Mouse (Mus musculus): ENCODE results near the gene Slc25a13.

Slc25a13 gene

DNA sequence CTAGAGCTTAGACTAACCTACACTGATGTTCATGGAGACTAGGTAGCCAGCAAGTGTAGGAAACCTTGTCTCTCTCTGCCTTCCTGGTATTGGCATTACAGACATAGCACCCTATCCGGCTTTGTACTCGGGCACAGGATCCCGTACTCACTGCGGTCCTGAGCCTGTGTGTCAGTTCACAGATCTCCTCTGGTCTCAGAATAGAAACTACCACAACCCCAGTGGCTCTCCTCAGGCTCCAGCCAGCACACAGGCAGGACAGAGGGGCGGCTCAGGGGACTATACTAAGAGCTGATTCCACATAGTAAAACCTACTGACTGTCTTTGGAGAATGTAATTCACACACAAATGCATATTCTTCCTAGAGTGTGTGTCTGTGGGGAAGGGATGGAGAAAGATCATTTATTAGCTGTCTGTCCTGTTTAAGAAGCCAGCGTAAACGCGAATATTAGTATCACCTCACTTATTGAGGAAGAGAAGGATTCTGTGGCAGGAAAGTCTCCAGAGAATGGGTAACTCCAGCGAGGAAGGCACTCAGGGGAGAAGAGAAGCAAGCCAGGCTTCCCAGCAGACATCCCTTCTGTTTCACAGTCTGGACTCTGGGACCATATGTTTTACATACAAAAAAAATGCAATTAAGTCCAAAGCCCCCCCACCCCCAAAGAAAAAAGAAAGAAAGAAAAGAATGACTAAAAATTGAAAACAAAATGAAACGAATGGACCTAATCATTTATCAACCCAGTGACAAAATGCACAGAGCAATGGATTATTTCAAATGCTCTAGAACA lies 49.4 kb downstream of the Slc25a13 start:
- DNase-seq (ENCODE audit: low spot score): no peak

DNA sequence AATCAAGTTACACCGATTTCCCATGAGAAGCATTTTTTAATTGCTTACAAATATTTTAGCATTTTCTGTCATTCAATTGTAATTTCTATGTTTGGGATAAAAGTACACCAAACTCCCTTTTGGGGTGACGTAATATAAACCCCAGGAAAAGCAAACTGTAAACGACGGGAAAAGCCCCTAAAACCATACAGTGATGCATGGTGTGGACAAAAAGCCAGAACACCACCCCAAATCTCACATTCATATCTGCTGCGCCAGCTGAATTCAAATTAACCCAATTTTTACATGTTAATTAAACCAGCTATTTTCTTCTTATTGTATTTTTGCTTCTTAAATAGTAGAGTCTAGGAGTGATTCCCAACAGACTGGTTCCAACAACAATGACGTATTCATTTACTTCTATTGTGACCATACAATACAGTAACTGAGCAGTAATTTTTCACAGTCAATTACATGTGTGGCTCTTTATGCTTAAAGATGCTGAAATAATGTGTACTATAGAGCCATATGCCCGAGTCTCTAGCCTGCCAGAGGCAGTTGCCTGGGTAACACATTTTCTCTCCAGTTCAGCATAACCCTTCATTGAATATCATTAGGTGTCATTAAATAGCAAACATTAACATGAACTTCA lies 53.9 kb downstream of the Slc25a13 start:
- DNase-seq (ENCODE audit: low spot score): no peak

DNA sequence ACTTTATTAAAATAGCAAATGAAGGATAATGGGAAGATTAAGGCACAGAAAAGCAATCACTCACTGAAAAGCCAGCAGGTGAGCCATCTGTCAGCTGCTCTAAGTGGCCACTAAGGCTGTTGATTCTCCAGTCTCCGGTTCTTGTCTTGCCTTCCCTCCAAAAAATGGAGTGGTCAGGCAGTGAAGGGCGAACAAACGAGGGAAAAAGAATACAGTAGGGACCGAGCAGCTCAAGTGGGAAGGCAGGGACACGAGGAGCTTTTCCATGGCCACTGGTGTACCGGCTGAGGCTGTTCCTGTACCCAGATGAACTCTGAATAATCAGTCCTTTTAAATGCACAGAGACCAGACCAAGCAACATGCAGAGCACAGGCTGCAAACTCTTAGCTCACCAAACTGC lies 54.8 kb downstream of the Slc25a13 start:
- no peak for DNase-seq (ENCODE audit: low spot score)

DNA sequence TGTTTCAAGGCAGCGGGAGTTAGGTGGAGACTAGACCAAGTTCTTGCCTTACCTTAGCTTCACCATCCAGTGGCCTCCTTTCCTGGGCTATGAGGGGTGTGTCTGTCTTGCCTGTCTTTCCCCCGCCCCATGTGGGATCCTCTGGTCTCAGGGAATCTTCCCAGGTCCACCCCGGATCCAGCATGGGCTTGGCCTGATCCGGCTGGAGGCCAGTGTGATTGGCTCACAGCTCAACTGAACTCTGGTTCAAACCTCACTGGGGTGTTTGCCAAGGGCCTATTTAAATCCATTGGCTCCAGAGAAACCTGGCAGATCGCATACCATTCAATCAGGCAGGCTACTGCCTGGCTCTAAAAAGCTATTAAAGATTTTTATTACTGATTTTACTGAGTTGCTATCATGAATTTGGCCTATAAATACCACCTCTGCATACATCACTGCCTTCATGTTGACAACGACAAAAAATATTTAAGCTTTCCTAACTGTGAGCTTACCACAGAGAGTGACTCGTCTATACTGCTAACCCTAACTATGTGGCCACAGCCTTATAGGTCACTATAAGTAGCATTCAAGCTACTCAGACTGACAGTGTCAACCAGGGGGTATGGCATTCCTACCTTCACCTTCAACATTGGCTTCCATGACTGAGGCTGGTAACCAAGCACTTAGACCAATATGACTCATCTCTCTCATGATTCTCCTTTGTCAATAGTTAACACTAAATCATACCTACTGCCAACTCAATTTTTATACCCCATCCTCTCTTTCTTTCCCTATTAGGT lies 56.1 kb downstream of the Slc25a13 start:
- DNase-seq (ENCODE audit: low spot score): no peak

DNA sequence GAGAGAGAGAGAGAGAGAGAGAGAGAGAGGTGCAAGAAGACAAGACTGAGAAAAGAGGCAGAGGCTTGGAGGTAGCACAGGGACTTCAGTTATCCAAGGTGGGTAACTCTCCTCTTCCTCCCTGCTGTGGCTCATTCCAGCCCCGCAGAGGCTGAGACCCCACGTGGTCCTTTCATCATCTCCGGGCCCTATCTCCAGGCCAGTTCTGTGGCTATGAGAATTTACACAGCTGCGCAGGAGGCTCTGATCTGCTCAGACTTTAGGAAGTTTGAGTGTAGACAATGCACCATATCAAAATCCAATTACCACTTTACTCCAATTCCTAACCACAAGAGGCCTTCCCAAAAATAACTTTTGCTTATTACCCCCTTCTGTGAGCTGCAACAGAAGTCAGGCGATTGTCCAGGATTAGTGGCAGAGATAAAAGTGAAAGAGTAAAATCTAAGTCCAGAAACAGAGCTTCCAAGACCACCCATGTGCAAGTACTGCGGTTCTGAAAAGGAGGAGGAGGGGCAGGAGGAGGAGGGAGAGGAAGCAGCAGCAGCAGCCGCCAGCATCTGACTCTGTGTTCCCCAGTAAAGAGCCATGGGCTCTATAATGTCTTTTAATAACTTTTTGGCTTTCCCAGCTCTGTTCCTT lies 57.6 kb downstream of the Slc25a13 start:
- no peak for DNase-seq (ENCODE audit: low spot score)

DNA sequence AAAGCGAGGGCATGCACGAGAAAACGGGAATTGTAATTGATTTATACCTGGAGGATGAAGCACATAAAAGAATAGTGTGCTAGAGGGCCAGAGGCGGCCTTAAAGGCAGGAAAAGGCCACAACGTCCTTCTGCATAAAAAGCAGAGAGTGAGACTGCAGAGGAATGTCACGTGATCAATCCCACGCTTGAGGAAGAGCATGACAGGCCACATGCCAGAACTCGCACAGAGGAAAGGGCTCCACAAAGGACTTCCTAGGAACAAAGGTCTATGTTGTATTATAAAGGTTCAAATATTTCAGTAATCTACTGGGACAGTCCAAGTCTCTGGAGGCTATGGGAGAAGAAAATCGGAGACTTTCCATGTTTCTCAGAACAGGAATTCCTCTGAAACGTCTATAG lies 63.5 kb downstream of the Slc25a13 start:
- no peak for DNase-seq (ENCODE audit: low spot score)

DNA sequence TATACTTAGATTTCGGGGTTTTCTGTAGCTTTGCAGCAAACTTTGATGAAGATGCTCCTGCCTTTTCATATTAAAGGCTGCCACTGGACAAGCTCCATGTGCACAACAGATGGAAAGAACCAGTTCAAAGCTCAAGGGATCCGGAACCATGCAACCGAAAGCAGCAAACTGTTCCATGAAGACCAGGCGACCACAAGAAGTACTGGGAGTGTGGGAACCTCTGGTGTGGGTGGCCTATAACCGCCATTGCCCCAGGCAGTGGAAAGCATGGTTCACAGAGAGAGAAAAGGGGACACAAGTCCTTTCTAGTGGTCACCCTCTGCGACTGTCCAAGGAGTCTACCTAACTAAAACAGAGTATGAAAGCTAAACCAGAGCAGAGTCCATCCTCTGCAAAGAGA lies 66.2 kb downstream of the Slc25a13 start:
- no peak for DNase-seq (ENCODE audit: low spot score)

DNA sequence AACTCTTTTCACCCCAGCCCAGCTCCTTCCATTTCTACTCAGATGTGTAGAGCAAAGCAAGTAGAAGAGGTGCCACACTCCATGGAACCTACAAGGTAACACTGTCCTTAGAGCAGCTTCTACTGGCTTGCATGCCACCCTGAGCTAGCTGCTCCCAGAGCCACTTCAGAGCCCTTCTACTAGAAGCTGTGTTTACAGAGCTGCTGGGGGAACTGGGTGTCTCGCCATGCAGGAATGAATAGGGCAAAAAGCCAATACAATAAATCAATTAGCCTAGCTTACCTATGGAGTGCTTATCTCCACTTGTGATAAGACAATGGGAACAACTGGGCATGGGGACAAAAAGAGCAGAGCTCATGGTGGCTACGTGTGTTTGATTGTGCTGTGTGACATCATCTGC lies 67.2 kb downstream of the Slc25a13 start:
- DNase-seq (ENCODE audit: low spot score): no peak

DNA sequence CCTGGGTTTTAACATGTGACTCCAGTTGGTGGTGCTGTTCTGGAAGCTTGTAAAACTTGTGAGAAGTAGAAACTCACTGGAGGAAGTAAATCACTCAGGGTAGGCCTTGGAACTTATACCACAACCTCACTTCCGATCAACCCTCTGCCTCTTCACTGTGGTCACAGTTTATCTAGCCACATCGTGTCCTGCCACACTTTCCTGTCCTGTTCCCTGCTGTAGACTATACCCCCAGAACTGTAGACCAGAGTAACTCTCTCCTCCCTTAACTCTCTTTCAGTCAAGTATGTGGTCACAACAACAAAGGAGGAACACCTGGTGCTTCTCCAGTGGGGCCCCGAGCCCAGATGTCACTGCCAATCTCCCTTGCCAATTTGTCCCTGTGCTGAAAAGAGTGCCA lies 67.6 kb downstream of the Slc25a13 start:
- DNase-seq (ENCODE audit: low spot score): no peak

DNA sequence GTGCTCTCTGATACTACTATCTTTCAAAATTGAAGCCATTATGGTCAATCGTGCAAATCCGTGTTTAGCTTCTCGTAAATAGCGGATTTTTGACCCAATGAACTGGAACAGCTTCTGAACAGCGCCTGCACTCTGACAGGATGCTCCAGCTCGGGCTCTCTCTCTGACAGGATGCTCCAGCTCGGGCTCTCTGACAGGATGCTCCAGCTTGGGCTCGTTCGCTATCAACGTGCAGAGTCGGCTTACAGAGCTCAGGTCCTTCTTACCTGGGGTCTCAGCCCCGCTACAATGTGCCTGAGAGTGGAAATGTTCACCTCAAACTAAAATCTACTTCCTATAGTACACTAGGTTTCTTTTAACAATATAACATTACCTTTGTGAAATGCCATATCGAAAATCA lies 71.6 kb downstream of the Slc25a13 start:
- no peak for DNase-seq (ENCODE audit: low spot score)

DNA sequence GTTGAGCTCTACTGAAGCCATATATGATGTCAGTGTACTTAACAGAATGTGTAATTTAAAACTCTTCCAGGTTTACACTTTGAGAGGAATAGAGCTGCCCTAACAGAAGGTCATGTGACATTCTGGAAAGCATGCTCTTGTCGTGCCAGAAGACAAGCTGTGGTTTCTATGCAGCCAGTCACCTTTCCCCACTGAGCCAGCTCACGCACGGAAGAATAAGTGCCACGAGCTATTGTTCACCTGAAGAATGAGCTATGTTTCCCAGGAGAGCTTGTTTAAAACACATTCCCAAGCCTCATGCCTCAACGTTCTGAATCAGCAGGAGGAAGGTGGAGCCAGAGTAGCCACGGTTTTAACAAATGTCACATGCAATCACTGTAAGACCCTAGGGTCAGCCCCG lies 73.4 kb downstream of the Slc25a13 start:
- no peak for DNase-seq (ENCODE audit: low spot score)

DNA sequence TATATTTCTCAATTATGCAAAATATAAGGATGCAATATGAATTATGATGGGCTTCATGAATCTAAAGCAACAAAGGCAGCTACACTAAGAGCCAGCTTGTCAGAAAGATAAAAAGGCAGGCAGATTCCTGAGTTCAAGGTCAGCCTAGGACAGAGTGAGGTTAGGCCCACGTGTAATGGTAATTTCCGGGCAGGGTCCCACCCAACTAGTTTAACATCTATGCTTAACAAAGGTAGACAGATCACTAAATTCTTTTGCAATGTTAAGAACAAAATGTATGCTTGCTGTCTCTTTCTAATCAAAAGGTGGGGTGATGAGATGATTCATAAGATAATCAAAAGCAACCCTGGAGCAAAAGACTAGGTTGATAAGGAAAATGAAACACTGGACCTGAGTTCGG lies 76.6 kb downstream of the Slc25a13 start:
- DNase-seq (ENCODE audit: low spot score): no peak

DNA sequence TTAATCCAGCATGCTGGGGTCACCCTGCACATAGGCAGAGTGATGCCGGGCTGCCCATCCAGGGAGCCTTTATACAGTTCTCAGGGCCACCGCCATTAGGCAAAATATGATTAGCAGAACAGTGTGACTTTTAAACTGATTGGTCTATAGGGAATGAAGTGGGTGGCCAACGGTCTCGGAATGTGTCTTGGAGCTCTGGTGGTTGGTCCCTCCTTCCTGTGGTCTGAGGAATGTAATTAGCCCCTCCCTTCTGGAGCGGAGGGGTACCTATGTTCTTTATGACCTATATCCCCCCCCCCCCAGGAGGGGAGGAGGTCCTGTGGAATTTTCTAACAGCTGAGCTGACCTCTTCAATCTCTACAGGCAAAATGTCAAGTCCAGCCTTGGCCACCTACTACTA lies 77.9 kb downstream of the Slc25a13 start:
- DNase-seq (ENCODE audit: low spot score): no peak

DNA sequence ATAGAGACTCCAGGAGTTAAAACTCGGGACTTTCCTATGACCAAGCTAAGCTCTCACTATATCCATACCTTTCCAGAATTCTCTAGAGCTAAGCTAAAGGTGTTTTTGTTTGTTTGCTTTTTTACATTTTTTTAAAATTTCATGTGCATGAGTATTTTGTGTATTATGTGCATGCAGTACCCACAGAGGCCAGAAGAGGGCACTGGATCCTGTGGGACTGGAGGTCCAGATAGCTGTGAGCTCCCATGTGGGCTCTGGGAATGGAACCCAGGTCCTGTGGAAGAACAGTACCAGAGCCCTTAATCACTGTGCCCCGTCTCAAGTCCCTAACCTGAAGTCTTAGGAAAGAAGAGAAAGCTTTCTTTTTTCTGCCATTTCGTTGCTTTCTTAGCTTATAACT lies 80.2 kb downstream of the Slc25a13 start:
- no peak for DNase-seq (ENCODE audit: low spot score)

DNA sequence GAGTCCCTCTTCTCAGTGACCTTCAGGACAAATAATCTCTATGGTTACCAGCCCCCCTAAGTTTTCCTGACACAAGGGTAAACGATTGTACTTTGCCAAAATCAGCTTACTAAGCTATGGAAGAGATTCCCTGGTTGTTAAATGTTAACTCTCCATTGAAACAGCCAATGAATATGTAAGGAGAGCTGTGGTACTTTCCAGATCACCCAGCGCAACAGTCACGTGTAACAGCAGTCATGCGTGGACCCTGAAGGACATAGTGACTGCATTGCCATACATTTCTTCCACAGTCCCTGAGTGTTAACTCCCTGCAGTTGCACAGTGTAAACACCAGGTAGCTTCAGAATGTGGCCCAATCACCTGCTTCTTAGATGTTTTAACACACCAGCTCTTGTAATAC lies 82.0 kb downstream of the Slc25a13 start:
- no peak for DNase-seq (ENCODE audit: low spot score)

DNA sequence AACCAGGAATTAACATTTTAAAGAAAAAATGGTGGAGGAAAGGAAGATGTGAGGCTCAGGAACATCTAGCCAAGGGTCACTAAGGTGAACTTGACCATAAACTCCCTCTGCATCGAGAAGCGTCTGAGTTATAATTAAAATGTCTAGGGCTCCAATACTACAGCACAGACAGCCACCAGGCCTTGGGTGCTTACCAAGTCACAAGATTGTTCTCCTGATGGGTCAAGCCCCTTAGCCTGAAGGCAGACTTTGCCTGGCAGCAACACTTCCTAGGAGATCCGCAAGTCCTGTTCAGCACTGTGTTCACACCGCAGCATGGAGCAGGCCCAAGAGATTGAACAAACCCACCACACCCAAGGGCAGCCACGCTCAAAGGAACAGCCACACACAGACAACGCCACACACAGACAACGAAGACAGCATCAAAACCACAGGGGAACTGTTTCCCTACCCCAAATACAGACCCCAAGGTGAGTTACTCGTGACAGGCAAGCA lies 83.4 kb downstream of the Slc25a13 start:
- DNase-seq (ENCODE audit: low spot score): no peak

DNA sequence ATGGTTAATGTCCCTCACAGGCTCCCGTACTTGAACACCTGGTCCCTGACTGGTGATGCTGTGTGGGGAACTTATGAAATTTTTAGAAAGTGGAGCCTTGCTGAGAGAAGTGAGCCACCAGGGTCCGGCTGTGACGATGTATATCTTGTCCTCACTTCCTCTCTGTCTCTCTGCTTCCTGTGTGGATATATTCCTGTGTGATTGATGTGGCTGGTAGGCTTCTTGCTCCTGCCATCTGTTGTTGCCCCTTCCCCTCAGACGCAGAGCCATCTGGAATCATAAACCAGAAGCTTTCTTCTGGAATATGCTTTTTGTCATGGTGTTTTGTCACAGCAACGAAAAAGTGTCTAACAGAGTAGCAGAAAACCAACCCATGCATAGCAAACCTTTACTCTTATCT lies 84.9 kb downstream of the Slc25a13 start:
- DNase-seq (ENCODE audit: low spot score): no peak

DNA sequence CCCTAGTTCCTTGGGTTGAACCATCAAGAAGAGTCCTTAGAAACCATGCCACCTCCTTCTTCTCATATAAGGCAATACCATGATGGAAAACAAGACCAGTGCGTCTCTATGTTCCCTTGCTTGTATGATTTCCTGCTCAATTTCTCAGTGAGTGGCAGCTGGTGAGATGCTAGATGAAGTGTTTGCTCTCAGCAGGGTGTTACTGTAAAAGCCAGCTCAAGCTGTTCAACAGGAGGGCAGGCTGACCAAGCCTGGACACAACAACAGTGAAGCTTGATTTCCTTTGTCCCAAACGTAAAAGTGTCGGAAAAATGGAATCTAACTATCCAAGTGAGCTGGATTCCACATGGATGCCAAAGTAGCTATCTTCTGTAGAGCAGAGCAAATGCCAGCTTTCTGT lies 91.4 kb downstream of the Slc25a13 start:
- DNase-seq (ENCODE audit: low spot score): no peak

DNA sequence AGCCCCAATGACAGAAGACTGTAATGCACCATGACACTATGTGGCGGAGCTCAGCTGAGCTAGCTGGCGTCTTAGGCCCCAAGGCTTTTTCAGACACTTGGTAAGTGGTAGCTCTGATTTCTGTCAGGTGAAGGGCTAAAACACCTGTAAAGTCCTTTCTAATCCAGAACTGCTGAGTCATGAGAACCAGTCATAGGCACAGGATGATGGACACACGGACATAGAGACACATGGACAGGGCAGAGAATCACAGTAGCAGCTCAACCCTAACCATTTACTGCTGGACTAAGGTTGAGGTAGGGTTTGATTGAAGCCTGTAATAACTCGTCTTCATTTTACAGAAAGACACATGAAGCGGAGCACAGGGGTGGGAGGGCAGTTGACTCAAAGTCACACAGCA lies 95.1 kb downstream of the Slc25a13 start:
- no peak for DNase-seq (ENCODE audit: low spot score)

DNA sequence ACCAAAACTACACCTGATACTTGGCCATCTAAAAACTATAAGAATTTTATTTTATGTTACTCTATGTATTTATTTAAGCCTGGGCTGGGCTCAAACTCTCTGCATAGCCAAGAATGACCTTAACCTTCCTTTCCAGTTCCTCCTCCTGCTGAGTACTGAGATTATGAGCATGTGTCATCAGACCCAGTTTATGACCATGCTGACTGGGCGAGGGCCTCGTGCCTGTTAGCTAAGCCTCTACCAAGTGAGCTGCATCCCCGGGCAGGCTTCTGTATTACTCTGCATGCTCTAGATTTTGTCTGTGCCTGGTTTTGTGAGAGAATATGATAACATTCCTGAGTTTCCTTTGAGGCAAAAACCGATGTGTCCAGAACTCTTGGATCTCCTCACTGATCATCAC lies 96.1 kb downstream of the Slc25a13 start:
- DNase-seq (ENCODE audit: low spot score): no peak

DNA sequence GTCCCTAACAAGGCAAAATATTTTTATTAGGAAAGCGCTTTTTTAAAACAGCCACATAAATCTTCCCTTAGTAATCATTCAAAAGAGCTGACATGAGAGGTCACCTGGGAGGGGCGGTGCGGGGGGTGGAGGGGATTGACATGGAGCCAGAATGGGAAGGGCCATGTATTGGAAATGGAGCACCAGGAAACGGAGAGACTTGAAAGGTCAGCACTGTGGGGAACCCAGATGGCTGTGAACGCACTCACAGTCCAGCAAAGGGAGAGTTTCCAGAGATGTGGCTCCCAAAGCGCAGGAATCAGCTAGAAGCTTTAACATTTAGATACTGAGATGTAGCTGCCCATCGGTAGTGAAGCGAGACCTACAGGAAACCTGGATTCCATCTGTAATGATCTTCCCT lies 101.2 kb downstream of the Slc25a13 start:
- no peak for DNase-seq (ENCODE audit: low spot score)

DNA sequence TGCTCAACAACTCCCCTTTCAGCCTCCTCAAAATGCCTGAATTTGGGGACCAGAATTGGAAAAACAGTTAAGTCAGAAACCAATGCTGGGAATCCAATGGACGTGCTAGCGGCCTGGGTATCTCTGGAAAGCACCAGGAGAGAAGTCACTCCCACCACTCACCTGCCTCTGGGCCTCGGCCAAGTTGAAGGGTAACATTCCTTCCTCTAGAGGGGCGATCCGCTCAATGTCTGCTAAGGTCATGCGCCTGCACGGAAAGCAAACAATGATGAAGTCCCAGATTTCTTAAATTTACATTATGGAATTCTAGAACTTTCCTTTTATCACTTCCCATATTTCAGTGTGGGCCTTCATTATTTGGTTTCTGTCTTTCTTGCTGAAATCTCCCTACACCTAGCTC lies 103.2 kb downstream of the Slc25a13 start:
- DNase-seq (ENCODE audit: low spot score): peak; percentile 15
